Mouse (Mus musculus) CH12.LX (cell line): ENCODE results near the gene Cdipt. TPM values are rescaled to one million over a fixed set of nuclear protein-coding genes. Genes with fewer than 3 reads are reported as not detected.
A peak's percentile ranks its signal among the peaks of the same experiment; 100 is the strongest.

Source experiments
- DNase-seq: peaks from one replicate; pipeline ENCODE4 v3.0.0-alpha.2; 2013; ENCODE audit errors: extremely low read depth
- H3K27ac ChIP-seq: 2 replicates; pipeline ENCODE4 v1.5.1; 2012; ENCODE audit warnings: low read depth, mild to moderate bottlenecking, control low read depth, moderate library complexity; ENCODE audit not compliant: insufficient read depth
- H3K27me3 ChIP-seq: replicated peaks from 2 replicates; pipeline ENCODE3; 2012; ENCODE audit warnings: inconsistent platforms
- H3K36me3 ChIP-seq, 2 experiments: replicated peaks in 1 of 2; 2 replicates each; pipeline versions ENCODE3 to v1.6.1; 2012; ENCODE audit warnings: inconsistent platforms in 1 of 2, low read length in 1 of 2, mild to moderate bottlenecking in 1 of 2, mixed read lengths in 1 of 2, moderate library complexity in 1 of 2; ENCODE audit not compliant: control insufficient read depth in 1 of 2, insufficient read depth in 1 of 2
- H3K4me1 ChIP-seq, 2 experiments: 2 replicates each; pipeline ENCODE4 v1.6.1; 2012; ENCODE audit warnings: inconsistent platforms in 1 of 2, moderate library complexity in 1 of 2; ENCODE audit not compliant: insufficient read depth in 2 of 2, control insufficient read depth in 1 of 2
- H3K4me2 ChIP-seq: 2 replicates; pipeline ENCODE4 v1.6.1; 2012; ENCODE audit warnings: low read depth, mild to moderate bottlenecking, control low read depth; ENCODE audit not compliant: poor library complexity, insufficient read depth, severe bottlenecking
- H3K4me3 ChIP-seq, 3 experiments: fragments of 150-350 bp in 1 of 3; sonication (generic) in 1 of 3; replicated peaks in 1 of 3; 2 replicates each; pipeline versions ENCODE3 to v1.5.1; 2011 to 2012; ENCODE audit warnings: low read depth in 2 of 3, low read length in 2 of 3, mild to moderate bottlenecking in 2 of 3, moderate library complexity in 2 of 3, control low read depth in 1 of 3, improper control_type of control experiment in 1 of 3, inconsistent platforms in 1 of 3, mixed read lengths in 1 of 3; ENCODE audit not compliant: poor library complexity in 1 of 3
- H3K79me2 ChIP-seq: replicated peaks from 2 replicates; pipeline ENCODE4 v1.6.1; 2012; ENCODE audit warnings: mild to moderate bottlenecking, moderate library complexity; ENCODE audit not compliant: control insufficient read depth, poor library complexity, insufficient read depth, severe bottlenecking; ENCODE audit errors: extremely low read depth
- H3K9ac ChIP-seq: 2 replicates; pipeline ENCODE4 v1.6.1; 2012; ENCODE audit warnings: low read depth, mild to moderate bottlenecking, control low read depth, moderate library complexity; ENCODE audit not compliant: insufficient read depth
- H3K9me3 ChIP-seq: replicated peaks from 2 replicates; pipeline ENCODE3; 2012; ENCODE audit warnings: low read length, inconsistent platforms, mixed read lengths
- BHLHE40 ChIP-seq: IDR thresholded peaks from 2 replicates; pipeline ENCODE4 v1.6.1; 2011; ENCODE audit warnings: mild to moderate bottlenecking, low read depth, low read length, improper control_type of control experiment
- CHD1 ChIP-seq: IDR thresholded peaks from 2 replicates; pipeline ENCODE4 v1.6.1; 2012; ENCODE audit warnings: low read depth, low read length, improper control_type of control experiment, inconsistent platforms
- CHD2 ChIP-seq: IDR thresholded peaks from 2 replicates; pipeline ENCODE4 v1.6.1; 2011; ENCODE audit warnings: low read length, improper control_type of control experiment
- E2F4 ChIP-seq: IDR thresholded peaks from 2 replicates; pipeline ENCODE4 v1.6.1; 2011; ENCODE audit warnings: low read depth, low read length, improper control_type of control experiment; ENCODE audit not compliant: insufficient replicate concordance
- ELF1 ChIP-seq: IDR thresholded peaks from 2 replicates; pipeline ENCODE4 v1.6.1; 2014; ENCODE audit warnings: low read depth, mild to moderate bottlenecking, inconsistent platforms, low read length, improper control_type of control experiment
- EP300 ChIP-seq: IDR thresholded peaks from 2 replicates; pipeline ENCODE4 v1.6.1; 2011; ENCODE audit warnings: low read length, improper control_type of control experiment
- ETS1 ChIP-seq: conservative IDR thresholded peaks from 2 replicates; pipeline ENCODE4 v1.6.1; 2012; ENCODE audit warnings: low read depth, mild to moderate bottlenecking, inconsistent platforms, low read length, improper control_type of control experiment, moderate library complexity
- HCFC1 ChIP-seq: IDR thresholded peaks from 2 replicates; pipeline ENCODE4 v1.6.1; 2012; ENCODE audit warnings: low read depth, mild to moderate bottlenecking, inconsistent platforms, low read length, improper control_type of control experiment
- IRF4 ChIP-seq: IDR thresholded peaks from 2 replicates; pipeline ENCODE4 v1.6.1; 2014; ENCODE audit warnings: low read depth, mild to moderate bottlenecking, inconsistent platforms, low read length, improper control_type of control experiment
- KAT2A ChIP-seq: IDR thresholded peaks from 2 replicates; pipeline ENCODE4 v1.6.1; 2012; ENCODE audit warnings: low read length, improper control_type of control experiment, inconsistent platforms; ENCODE audit not compliant: insufficient replicate concordance
- MAFK ChIP-seq: IDR thresholded peaks from 2 replicates; pipeline ENCODE4 v1.6.1; 2011; ENCODE audit warnings: low read length, improper control_type of control experiment; ENCODE audit not compliant: insufficient replicate concordance
- MAX ChIP-seq: IDR thresholded peaks from 2 replicates; pipeline ENCODE4 v1.6.1; 2011; ENCODE audit warnings: low read length, improper control_type of control experiment
- MAZ ChIP-seq: IDR thresholded peaks from 2 replicates; pipeline ENCODE4 v1.6.1; 2012; ENCODE audit warnings: low read depth, mild to moderate bottlenecking, inconsistent platforms, low read length, improper control_type of control experiment, moderate library complexity
- MEF2A ChIP-seq: IDR thresholded peaks from 2 replicates; pipeline ENCODE4 v1.6.1; 2014; ENCODE audit warnings: low read depth, mild to moderate bottlenecking, inconsistent platforms, low read length, improper control_type of control experiment, borderline replicate concordance
- MXI1 ChIP-seq: IDR thresholded peaks from 2 replicates; pipeline ENCODE4 v1.6.1; 2011; ENCODE audit warnings: mild to moderate bottlenecking, low read depth, low read length, improper control_type of control experiment
- MYC ChIP-seq: IDR thresholded peaks from 2 replicates; pipeline ENCODE4 v1.6.1; 2011; ENCODE audit warnings: low read depth, mild to moderate bottlenecking, improper control_type of control experiment, low read length
- NELFE ChIP-seq: IDR thresholded peaks from 2 replicates; pipeline ENCODE4 v1.6.1; 2011; ENCODE audit warnings: low read depth, low read length, improper control_type of control experiment
- NRF1 ChIP-seq: IDR thresholded peaks from 2 replicates; pipeline ENCODE4 v1.6.1; 2014; ENCODE audit warnings: low read depth, mild to moderate bottlenecking, inconsistent platforms, low read length, improper control_type of control experiment, moderate library complexity
- POLR2A ChIP-seq: IDR thresholded peaks from 2 replicates; pipeline ENCODE4 v1.6.1; 2011; ENCODE audit warnings: low read depth, mild to moderate bottlenecking, improper control_type of control experiment, low read length
- POLR2AphosphoS2 ChIP-seq: IDR thresholded peaks from 2 replicates; pipeline ENCODE4 v1.6.1; 2011; ENCODE audit warnings: low read depth, low read length, improper control_type of control experiment
- RCOR1 ChIP-seq: conservative IDR thresholded peaks from 2 replicates; pipeline ENCODE4 v1.6.1; 2012; ENCODE audit warnings: low read depth, mild to moderate bottlenecking, inconsistent platforms, low read length, improper control_type of control experiment
- SIN3A ChIP-seq: IDR thresholded peaks from 2 replicates; pipeline ENCODE4 v1.6.1; 2012; ENCODE audit warnings: low read length, improper control_type of control experiment, inconsistent platforms
- SMC3 ChIP-seq: IDR thresholded peaks from 2 replicates; pipeline ENCODE4 v1.6.1; 2011; ENCODE audit warnings: low read depth, low read length, improper control_type of control experiment
- TBP ChIP-seq: conservative IDR thresholded peaks from 2 replicates; pipeline ENCODE4 v1.6.1; 2011; ENCODE audit warnings: low read depth, low read length, improper control_type of control experiment
- TCF12 ChIP-seq: IDR thresholded peaks from 2 replicates; pipeline ENCODE4 v1.6.1; 2014; ENCODE audit warnings: low read depth, mild to moderate bottlenecking, inconsistent platforms, low read length, improper control_type of control experiment
- ZC3H11A ChIP-seq: IDR thresholded peaks from 2 replicates; pipeline ENCODE4 v1.6.1; 2012; ENCODE audit warnings: low read depth, mild to moderate bottlenecking, inconsistent platforms, low read length, improper control_type of control experiment
- ZKSCAN1 ChIP-seq: IDR thresholded peaks from 2 replicates; pipeline ENCODE4 v1.6.1; 2012; ENCODE audit warnings: low read depth, inconsistent platforms, low read length, improper control_type of control experiment, borderline replicate concordance
- ZNF384 ChIP-seq: IDR thresholded peaks from 2 replicates; pipeline ENCODE4 v1.6.1; 2012; ENCODE audit warnings: low read depth, low read length, improper control_type of control experiment, inconsistent platforms
- dilution Hi-C: fragments of 300-500 bp; cut with MboI; formaldehyde crosslinking; loops from 2 replicates; pipeline ENCODE4 v1.14.3; 2020; ENCODE audit warnings: low sequenced_read_pairs; ENCODE audit not compliant: extremely low pct_unique_long_range_greater_than_20kb, extremely low pct_ligation_motif_present
- in situ Hi-C: fragments of 300-500 bp; cut with MboI; formaldehyde crosslinking; loops from 3 replicates; pipeline ENCODE4 v1.14.3; 2019; ENCODE audit warnings: low sequenced_read_pairs, low pct_ligation_motif_present, low pct_unique_long_range_greater_than_20kb, mixed read lengths
- polyA plus RNA-seq: library from polyadenylated mRNA; unstranded; fragments of >175 nt; gene quantifications from 2 replicates; pipeline ENCODE4 v1.2.1, GENCODE M21; 2012; ENCODE audit warnings: low read depth; ENCODE audit not compliant: insufficient read length
- total RNA-seq, 2 experiments: library from RNA; depleted of rRNA; stranded (reverse); fragments of 300-350 nt in 1 of 2; fragments of >200 nt in 1 of 2; gene quantifications; 2 replicates each; pipeline ENCODE4 v1.2.3; 2012 to 2014

Gene Cdipt
- total and polyA plus RNA-seq, 3 experiments, result 72.8 to 138 (median 108) TPM

GRCm38 (mm10) chr7:127007313-127008024, 31.8 kb downstream of the Cdipt start:
- no peak overlapping the region for H3K4me2 ChIP-seq
- H3K27me3 ChIP-seq, result no peaks in the 10 kb centered on the region
- peak overlapping the region in 1 of 3 experiments; percentile 33 for H3K4me3 ChIP-seq
- no peak for DNase-seq
- peaks cover 0 to 23% of the 10 kb centered on the region in 2 experiments for H3K36me3 ChIP-seq
- in situ Hi-C loops, result no loop called here
- H3K9me3 ChIP-seq, result no peaks in the 10 kb centered on the region
- dilution Hi-C loops, result no loop called here
- peaks cover 22 to 79% of the 10 kb centered on the region in 2 experiments for H3K4me1 ChIP-seq
- no peak for TF ChIP-seq ZC3H11A
- TF ChIP-seq ELF1, result no peak
- no peak for TF ChIP-seq NELFE
- TF ChIP-seq BHLHE40, result no peak
- peak; percentile 30; the same call in 1 of the 2 replicates for TF ChIP-seq IRF4
- TF ChIP-seq ETS1, result no peak
- TF ChIP-seq, all 38 proteins: peak for 1
- H3K9ac ChIP-seq, result 0 out of 2 replicates have a peak overlapping the region, but pooled peaks have one; percentile 53
- H3K27ac ChIP-seq, result no peak overlapping the region; the same call in 1 of the 2 replicates
- no peaks in the 10 kb centered on the region; the same call in 1 of the 2 replicates for H3K79me2 ChIP-seq

GRCm38 (mm10) chr7:127008239-127009019, 32.7 kb downstream of the Cdipt start:
- H3K4me3 ChIP-seq, result peak overlapping the region in 2 of 3 experiments; percentile 5 to 12
- H3K4me1 ChIP-seq, result peaks cover 30 to 88% of the 10 kb centered on the region in 2 experiments
- H3K27ac ChIP-seq, result peak overlapping the region; percentile 71
- H3K27me3 ChIP-seq, result no peaks in the 10 kb centered on the region
- dilution Hi-C loops, result no loop called here
- H3K9me3 ChIP-seq, result no peaks in the 10 kb centered on the region
- peaks cover 7% of the 10 kb centered on the region for H3K79me2 ChIP-seq
- DNase-seq, result peak; percentile 86
- 0 out of 2 replicates have a peak overlapping the region, but pooled peaks have one; percentile 10 for H3K4me2 ChIP-seq
- in situ Hi-C loops, result no loop called here
- peaks cover 3 to 28% of the 10 kb centered on the region in 2 experiments for H3K36me3 ChIP-seq
- H3K9ac ChIP-seq, result peak overlapping the region; percentile 53
- TF ChIP-seq MAX (peak; percentile 73; the same call in 1 of the 2 replicates), POLR2A (peak; percentile 60), RCOR1 (no peak), ZKSCAN1 (no peak), NRF1 (0 out of 2 replicates have a peak, but pooled peaks have one; percentile 11), BHLHE40 (peak; percentile 10; the same call in 1 of the 2 replicates), SIN3A (peak; percentile 50; the same call in 1 of the 2 replicates), SMC3 (no peak), CHD2 (0 out of 2 replicates have a peak, but pooled peaks have one; percentile 22), TCF12 (peak; percentile 60; the same call in 1 of the 2 replicates), MAFK (peak; percentile 78), CHD1 (no peak), MXI1 (no peak), TBP (0 out of 2 replicates have a peak, but pooled peaks have one; percentile 8), MEF2A (peak; percentile 31; the same call in 1 of the 2 replicates), MAZ (no peak), ELF1 (peak; percentile 79), ZNF384 (no peak), E2F4 (no peak), HCFC1 (peak; percentile 42), EP300 (0 out of 2 replicates have a peak, but pooled peaks have one; percentile 39), ETS1 (peak; percentile 59), KAT2A (0 out of 2 replicates have a peak, but pooled peaks have one; percentile 52), MYC (no peak), ZC3H11A (no peak), POLR2AphosphoS2 (no peak)
